Mouse (Mus musculus) heart, postnatal 0 days (tissue): ENCODE measurements at regions not wholly inside any gene's neighbourhood (a gene's known extent, or its start where the extent isn't known, plus 50 kb on each side); places are given as distances from the start of the nearest gene placed in this dataset.

Experiments
- CTCF ChIP-seq: IDR thresholded peaks from 2 replicates; pipeline ENCODE4 v1.5.1; 2016; ENCODE audit warnings: antibody characterized with exemption, control low read depth, low read depth
- EP300 ChIP-seq: IDR thresholded peaks from 2 replicates; pipeline ENCODE4 v1.6.1; 2016; ENCODE audit warnings: antibody characterized with exemption, low read depth

DNA sequence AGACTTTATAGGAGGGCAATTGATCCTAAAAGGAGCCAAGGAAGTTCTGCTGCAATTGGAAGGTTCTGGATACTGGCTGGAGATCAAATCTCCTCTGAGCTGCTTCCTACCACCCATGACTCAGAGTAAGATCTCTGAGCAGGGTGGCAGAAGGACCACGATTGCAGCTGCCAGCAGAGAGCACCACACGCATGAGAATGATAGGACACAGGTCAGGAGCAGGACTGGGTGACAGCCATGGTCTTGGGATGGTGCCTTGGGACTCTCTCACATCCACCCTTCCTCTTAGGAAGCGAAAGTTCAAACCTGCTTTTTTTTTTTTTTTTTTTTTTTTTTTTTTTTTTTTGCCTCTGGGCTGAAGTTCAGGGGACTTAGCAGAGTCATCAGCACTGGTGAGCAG, 331.4 kb upstream of the Thbs1 start:
- TF ChIP-seq CTCF = no peak; the same call in 1 of the 2 replicates
- no peak for TF ChIP-seq EP300
